Mouse (Mus musculus) intestine, embryonic 16.5 days (tissue): Measurements from ENCODE around the gene Patl2. TPM values are rescaled to one million over a fixed set of nuclear protein-coding genes. Genes with fewer than 3 reads are reported as not detected.
A peak's percentile ranks its signal among the peaks of the same experiment; 100 is the strongest.
"Not testable (repeated sequence)": the region's sequence is repeated elsewhere in the genome, so short reads cannot be mapped to it uniquely, and the experiment has no call there.

ENCODE experiments used
- ATAC-seq: fragments of 200-750 bp; cut with Nextera tagmentation; 2 replicates; pipeline ENCODE4 v1.8.0; 2017; ENCODE audit warnings: moderate TSS enrichment, moderate library complexity
- H3K27ac ChIP-seq: fragments of 300-500 bp; sonication (generic); 2 replicates; pipeline ENCODE4 v1.5.1; 2014; ENCODE audit warnings: mild to moderate bottlenecking, low read length
- H3K27me3 ChIP-seq: fragments of 300-500 bp; sonication (generic); replicated peaks from 2 replicates; pipeline ENCODE4 v1.6.1; 2014; ENCODE audit warnings: low read length, control low read depth, mixed read lengths; ENCODE audit not compliant: control insufficient read depth, insufficient read depth
- H3K36me3 ChIP-seq: fragments of 300-500 bp; sonication (generic); 2 replicates; pipeline ENCODE4 v1.6.1; 2014; ENCODE audit warnings: low read length, control low read depth; ENCODE audit not compliant: control insufficient read depth, insufficient read depth
- H3K4me1 ChIP-seq: fragments of 300-500 bp; sonication (generic); 2 replicates; pipeline ENCODE4 v1.6.1; 2014; ENCODE audit warnings: low read length, control low read depth, mixed read lengths; ENCODE audit not compliant: control insufficient read depth, insufficient read depth
- H3K4me2 ChIP-seq: fragments of 300-500 bp; sonication (generic); 2 replicates; pipeline ENCODE4 v1.6.1; 2014; ENCODE audit warnings: low read depth, low read length, control low read depth
- H3K4me3 ChIP-seq: fragments of 300-500 bp; sonication (generic); 2 replicates; pipeline ENCODE4 v1.5.1; 2014; ENCODE audit warnings: mild to moderate bottlenecking, low read length
- H3K9ac ChIP-seq: fragments of 300-500 bp; sonication (generic); 2 replicates; pipeline ENCODE4 v1.6.1; 2014; ENCODE audit warnings: low read depth, low read length
- H3K9me3 ChIP-seq: fragments of 300-500 bp; sonication (generic); 2 replicates; pipeline ENCODE4 v1.6.1; 2016; ENCODE audit warnings: low read length, control low read depth; ENCODE audit not compliant: control insufficient read depth
- WGBS: fragments of 180-500 bp; shearing (Covaris S2); extraction: QIAGEN DNeasy Blood & Tissue Kit; methylation state at CpG from one replicate; pipeline ENCODE4 v1.1.7; 2014; 5-methylcytosine and 5-hydroxymethylcytosine counted together
- polyA plus RNA-seq: library from polyadenylated mRNA; unstranded; fragments of >200 nt; fragmentation: Nextera tagmentation; extraction: Ambion mirVana; gene quantifications from 2 replicates; pipeline ENCODE4 v1.2.1, GENCODE M21; 2015

The Patl2 gene
- polyA plus RNA-seq, 1 experiment from 2014 or later, result 0.07 TPM

DNA sequence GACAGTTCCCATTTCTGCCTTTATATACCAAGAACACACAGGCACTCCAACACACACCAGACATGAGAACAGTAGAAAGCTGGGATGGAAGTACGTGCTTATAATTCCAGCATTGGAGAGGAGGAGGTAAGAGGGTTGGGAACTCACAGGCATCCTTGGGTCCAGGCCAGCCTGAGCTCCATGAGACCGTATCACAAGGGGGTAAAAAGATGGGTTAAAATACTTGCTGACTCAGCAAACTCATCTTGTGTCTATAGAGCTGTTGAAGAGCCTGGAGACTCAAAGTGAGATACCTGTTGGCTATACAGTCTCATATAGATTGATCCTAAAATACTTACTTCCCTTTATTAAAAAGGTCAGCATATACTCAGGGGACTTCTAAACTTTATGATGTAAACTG lies 69.1 kb downstream of the Patl2 start:
- H3K36me3 ChIP-seq, result peaks cover 3% of the 10 kb centered on the region; the same call in 1 of the 2 replicates
- no peak overlapping the region for H3K4me2 ChIP-seq
- ATAC-seq, result no peak
- WGBS, result 92% methylated on average over 2 of the region's 2 CpGs
- H3K9me3 ChIP-seq, result no peaks in the 10 kb centered on the region
- H3K4me3 ChIP-seq, result no peak overlapping the region
- no peaks in the 10 kb centered on the region for H3K27me3 ChIP-seq
- no peak overlapping the region for H3K9ac ChIP-seq
- H3K4me1 ChIP-seq, result peaks cover 2% of the 10 kb centered on the region; the same call in 1 of the 2 replicates
- H3K27ac ChIP-seq, result no peak overlapping the region

GRCm38 (mm10) chr2:122109714-122110113 lies 76.3 kb downstream of the Patl2 start:
- Histone ChIP-seq H3K9ac (no peak overlapping the region), H3K4me2 (no peak overlapping the region), H3K27me3 (no peaks in the 10 kb centered on the region), H3K9me3 (no peaks in the 10 kb centered on the region), H3K4me1 (no peaks in the 10 kb centered on the region), H3K27ac (0 out of 2 replicates have a peak overlapping the region, but pooled peaks have one; percentile 12), H3K36me3 (peaks cover 13% of the 10 kb centered on the region), H3K4me3 (no peak overlapping the region)
- no peak for ATAC-seq
- 69% methylated on average over 4 of the region's 4 CpGs for WGBS

DNA sequence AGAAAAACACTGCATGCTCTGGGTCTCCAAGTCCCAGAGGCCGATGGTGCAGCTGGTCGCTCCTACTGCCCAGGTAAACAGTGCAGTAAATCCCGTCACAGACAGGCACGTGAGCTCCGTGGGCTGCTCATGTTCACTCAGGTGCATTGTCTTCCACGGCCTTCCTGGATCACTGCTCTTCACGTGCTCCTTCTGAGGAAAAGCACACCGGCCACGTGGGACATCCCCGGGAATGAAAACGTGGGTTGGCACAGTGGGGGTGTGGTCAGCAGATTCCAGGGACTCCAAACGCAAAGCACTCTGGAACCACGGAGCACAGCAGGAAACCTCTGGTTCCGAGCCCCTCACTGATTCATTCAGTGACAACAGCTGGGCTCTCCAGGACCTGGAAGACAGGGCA lies 77.9 kb downstream of the Patl2 start:
- Histone ChIP-seq H3K27ac (no peak overlapping the region), H3K4me1 (no peaks in the 10 kb centered on the region), H3K9ac (no peak overlapping the region), H3K4me3 (no peak overlapping the region), H3K36me3 (peaks cover 13% of the 10 kb centered on the region), H3K27me3 (no peaks in the 10 kb centered on the region), H3K9me3 (no peaks in the 10 kb centered on the region), H3K4me2 (no peak overlapping the region)
- ATAC-seq, result no peak
- 80% methylated on average over 14 of the region's 14 CpGs for WGBS

GRCm38 (mm10) chr2:122102070-122102469 lies 83.9 kb downstream of the Patl2 start:
- no peaks in the 10 kb centered on the region for H3K9me3 ChIP-seq
- no peaks in the 10 kb centered on the region for H3K36me3 ChIP-seq
- H3K4me3 ChIP-seq, result no peak overlapping the region
- H3K9ac ChIP-seq, result no peak overlapping the region
- no peaks in the 10 kb centered on the region for H3K4me1 ChIP-seq
- no peak overlapping the region for H3K27ac ChIP-seq
- ATAC-seq, result no peak
- H3K4me2 ChIP-seq, result no peak overlapping the region
- H3K27me3 ChIP-seq, result no peaks in the 10 kb centered on the region

- H3K4me3 ChIP-seq, H3K27me3 ChIP-seq, H3K4me1 ChIP-seq, H3K9ac ChIP-seq, H3K27ac ChIP-seq, H3K9me3 ChIP-seq, H3K36me3 ChIP-seq, H3K4me2 ChIP-seq, ATAC-seq: not testable (repeated sequence)
- WGBS, result 82% methylated on average over 5 of the region's 5 CpGs
Observed at GRCm38 (mm10) chr2:122097686-122098085, 88.3 kb downstream of the Patl2 start.

GRCm38 (mm10) chr2:122093844-122094243 lies 92.1 kb downstream of the Patl2 start:
- no peaks in the 10 kb centered on the region for H3K9me3 ChIP-seq
- H3K4me3 ChIP-seq, result no peak overlapping the region
- H3K36me3 ChIP-seq, result 0 out of 2 replicates have a peak, but pooled peaks cover 3% of the 10 kb centered on the region
- H3K4me1 ChIP-seq, result no peaks in the 10 kb centered on the region
- no peak overlapping the region for H3K4me2 ChIP-seq
- H3K27ac ChIP-seq, result no peak overlapping the region
- 93% methylated on average over 4 of the region's 4 CpGs for WGBS
- no peak overlapping the region for H3K9ac ChIP-seq
- no peaks in the 10 kb centered on the region for H3K27me3 ChIP-seq
- ATAC-seq, result no peak

DNA sequence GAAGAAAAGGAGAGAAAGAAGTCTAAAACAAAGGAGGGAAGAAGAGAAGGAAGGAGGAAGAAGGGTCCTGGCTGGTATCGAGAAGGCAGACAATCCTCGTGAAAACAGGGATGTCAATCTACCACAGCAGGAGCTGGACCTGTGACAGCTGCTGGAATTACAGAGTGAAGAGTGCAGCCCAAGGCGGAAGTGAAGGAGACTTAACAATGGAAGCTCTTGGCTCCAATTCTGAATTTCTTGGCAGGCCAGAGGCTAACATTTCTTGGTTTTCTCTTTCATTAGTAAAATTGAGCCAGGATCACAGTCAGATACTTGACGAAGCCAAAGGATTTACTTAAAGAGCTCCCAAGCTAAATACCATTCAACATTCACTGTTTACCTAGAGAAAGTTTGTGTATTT lies 99.5 kb downstream of the Patl2 start:
- WGBS, result 51% methylated on average over 4 of the region's 4 CpGs
- H3K36me3 ChIP-seq, result peaks cover 6% of the 10 kb centered on the region
- H3K27ac ChIP-seq, result peak overlapping the region; percentile 30; the same call in 1 of the 2 replicates

DNA sequence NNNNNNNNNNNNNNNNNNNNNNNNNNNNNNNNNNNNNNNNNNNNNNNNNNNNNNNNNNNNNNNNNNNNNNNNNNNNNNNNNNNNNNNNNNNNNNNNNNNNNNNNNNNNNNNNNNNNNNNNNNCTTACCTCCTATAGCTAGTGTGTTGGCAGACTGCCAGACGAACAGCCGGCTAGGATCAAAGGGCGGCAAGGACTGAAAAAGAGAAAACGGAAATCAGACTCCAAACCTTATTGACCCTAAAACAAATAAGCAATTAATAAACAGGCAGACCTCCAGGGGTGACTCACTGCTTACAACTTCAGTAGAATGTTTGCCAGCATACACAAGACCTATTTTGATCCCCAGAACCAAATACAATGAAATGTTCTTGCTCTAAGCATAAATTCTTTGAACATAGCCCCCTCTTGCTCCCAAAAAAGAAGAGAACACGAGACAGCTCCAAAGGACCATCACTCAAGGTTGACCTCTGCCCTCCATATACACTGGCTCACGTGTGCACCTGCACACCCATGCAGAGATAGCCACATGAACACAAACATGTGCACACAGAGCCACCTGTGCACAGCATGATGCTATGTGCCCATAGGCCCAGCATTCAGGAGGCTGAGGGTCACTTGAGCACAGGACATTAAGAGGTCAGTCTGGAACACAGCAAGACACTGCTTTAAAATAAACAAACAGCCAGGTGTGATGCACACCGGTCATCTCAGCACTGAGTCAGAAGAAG lies 104.1 kb downstream of the Patl2 start:
- 24% methylated on average over 7 of the region's 7 CpGs for WGBS
- Histone ChIP-seq H3K27ac (no peak overlapping the region), H3K4me2 (no peak overlapping the region), H3K4me3 (no peak overlapping the region), H3K9ac (no peak overlapping the region), H3K27me3 (no peaks in the 10 kb centered on the region), H3K36me3 (peaks cover 6% of the 10 kb centered on the region), H3K9me3 (no peaks in the 10 kb centered on the region), H3K4me1 (peaks cover 8% of the 10 kb centered on the region)
- ATAC-seq, result peak; percentile 86

More for the DNA sequence above, 99.5 kb downstream of the Patl2 start:
- ATAC-seq, result peak; percentile 31; the same call in 1 of the 2 replicates
- H3K4me1 ChIP-seq, result peaks cover 8% of the 10 kb centered on the region
- H3K4me3 ChIP-seq, result no peak overlapping the region
- H3K9ac ChIP-seq, result no peak overlapping the region
- H3K4me2 ChIP-seq, result no peak overlapping the region
- no peaks in the 10 kb centered on the region for H3K9me3 ChIP-seq
- H3K27me3 ChIP-seq, result no peaks in the 10 kb centered on the region
